Mouse (Mus musculus) liver, embryonic 15.5 days (tissue): ENCODE results near the gene Glipr1l3. TPM values are rescaled to one million over a fixed set of nuclear protein-coding genes. Genes with fewer than 3 reads are reported as not detected.
"Not testable (repeated sequence)": the region's sequence is repeated elsewhere in the genome, so short reads cannot be mapped to it uniquely, and the experiment has no call there.

ENCODE experiments used
- ATAC-seq: fragments of 200-750 bp; cut with Nextera tagmentation; 2 replicates; pipeline ENCODE4 v1.8.0; 2017; ENCODE audit warnings: moderate number of reproducible peaks, mild to moderate bottlenecking, moderate library complexity; ENCODE audit not compliant: insufficient read depth
- H3K27ac ChIP-seq: fragments of 300-500 bp; sonication (generic); replicated peaks from 2 replicates; pipeline ENCODE4 v1.5.1; 2015; ENCODE audit warnings: mild to moderate bottlenecking, inconsistent platforms
- H3K27me3 ChIP-seq: fragments of 300-500 bp; sonication (generic); 2 replicates; pipeline ENCODE4 v1.6.1; 2015; ENCODE audit warnings: mild to moderate bottlenecking, inconsistent platforms
- H3K36me3 ChIP-seq: fragments of 300-500 bp; sonication (generic); replicated peaks from 2 replicates; pipeline ENCODE4 v1.6.1; 2015; ENCODE audit warnings: moderate library complexity, mild to moderate bottlenecking, inconsistent platforms
- H3K4me1 ChIP-seq: fragments of 300-500 bp; sonication (generic); replicated peaks from 2 replicates; pipeline ENCODE4 v1.6.1; 2015; ENCODE audit warnings: inconsistent platforms
- H3K4me2 ChIP-seq: fragments of 300-500 bp; sonication (generic); 2 replicates; pipeline ENCODE4 v1.6.1; 2015; ENCODE audit warnings: moderate library complexity, mild to moderate bottlenecking, inconsistent platforms
- H3K4me3 ChIP-seq: fragments of 300-500 bp; sonication (generic); replicated peaks from 2 replicates; pipeline ENCODE4 v1.5.1; 2015; ENCODE audit warnings: mild to moderate bottlenecking, inconsistent platforms
- H3K9ac ChIP-seq: fragments of 300-500 bp; sonication (generic); 2 replicates; pipeline ENCODE4 v1.6.1; 2015; ENCODE audit warnings: moderate library complexity, mild to moderate bottlenecking, inconsistent platforms
- H3K9me3 ChIP-seq: fragments of 300-500 bp; sonication (generic); replicated peaks from 2 replicates; pipeline ENCODE4 v1.6.1; 2016; ENCODE audit warnings: inconsistent platforms
- WGBS: fragments of 180-500 bp; shearing (Covaris S2); methylation state at CpG from one replicate; pipeline ENCODE4 v1.1.7; 2015; ENCODE audit warnings: mixed read lengths; ENCODE audit not compliant: insufficient replicate concordance; 5-methylcytosine and 5-hydroxymethylcytosine counted together
- polyA plus RNA-seq: library from polyadenylated mRNA; unstranded; fragments of >200 nt; fragmentation: Nextera tagmentation; extraction: Ambion mirVana; gene quantifications from 2 replicates; pipeline ENCODE4 v1.2.1, GENCODE M21; 2015

Gene Glipr1l3
- polyA plus RNA-seq, 1 experiment from 2014 or later, result not detected

- not testable (repeated sequence) for H3K36me3 ChIP-seq, H3K9me3 ChIP-seq, ATAC-seq, H3K4me1 ChIP-seq, H3K27me3 ChIP-seq, H3K27ac ChIP-seq, H3K4me3 ChIP-seq, H3K4me2 ChIP-seq, H3K9ac ChIP-seq
- 33% methylated on average over 2 of the region's 2 CpGs for WGBS
Observed at GRCm38 (mm10) chr10:112125090-112125489, 35.0 kb downstream of the Glipr1l3 start.

- 70% methylated on average over 7 of the region's 7 CpGs for WGBS
- H3K27me3 ChIP-seq, result no peaks in the 10 kb centered on the region
- H3K36me3 ChIP-seq, result no peaks in the 10 kb centered on the region
- ATAC-seq, result no peak
- H3K27ac ChIP-seq, result no peak overlapping the region
- H3K4me1 ChIP-seq, result no peaks in the 10 kb centered on the region
- H3K9me3 ChIP-seq, result no peaks in the 10 kb centered on the region
- no peak overlapping the region for H3K4me3 ChIP-seq
- no peak overlapping the region for H3K9ac ChIP-seq
- H3K4me2 ChIP-seq, result no peak overlapping the region
Observed at GRCm38 (mm10) chr10:112110401-112110800, 49.7 kb downstream of the Glipr1l3 start.

- H3K4me2 ChIP-seq, H3K9me3 ChIP-seq, H3K4me1 ChIP-seq, ATAC-seq, H3K27me3 ChIP-seq, H3K27ac ChIP-seq, H3K4me3 ChIP-seq, H3K9ac ChIP-seq, H3K36me3 ChIP-seq: not testable (repeated sequence)
- WGBS, result 7% methylated on average over 5 of the region's 5 CpGs
Observed at GRCm38 (mm10) chr10:112105785-112106184, 54.3 kb downstream of the Glipr1l3 start.

Other genes starting within 250 kb of the Glipr1l3 start
- 18.0 and 18.3 TPM in 2 replicates for gene Krr1, start 187.7 kb downstream of the Glipr1l3 start, polyA plus RNA-seq
- gene Glipr1, start 157.7 kb downstream of the Glipr1l3 start, polyA plus RNA-seq, result 9.8 and 10.7 TPM in 2 replicates
- gene Glipr1l1, start 100.1 kb downstream of the Glipr1l3 start, polyA plus RNA-seq, result not detected in 2 replicates
- gene Glipr1l2, start 77.0 kb downstream of the Glipr1l3 start, polyA plus RNA-seq, result not detected in 2 replicates
- not detected in 2 replicates for gene Caps2, start 3.3 kb upstream of the Glipr1l3 start, polyA plus RNA-seq
- gene Kcnc2, start 110.8 kb upstream of the Glipr1l3 start, polyA plus RNA-seq, result not detected in 2 replicates